Mouse (Mus musculus) ES-CJ7 (cell line): Measurements from ENCODE around the gene Gm8897.
"Not testable (repeated sequence)": the region's sequence is repeated elsewhere in the genome, so short reads cannot be mapped to it uniquely, and the experiment has no call there.

ENCODE experiments used
- DNase-seq: peaks from one replicate; pipeline ENCODE4 v3.0.0; 2011; ENCODE audit warnings: low read depth, low spot score

Gene Gm8897

GRCm38 (mm10) chr5:11416118-11416517, at the start of gene Gm8897:
Gene Gm8897, plus strand, starts transcription at chr5:11416418.
- DNase-seq, result not testable (repeated sequence)

DNA sequence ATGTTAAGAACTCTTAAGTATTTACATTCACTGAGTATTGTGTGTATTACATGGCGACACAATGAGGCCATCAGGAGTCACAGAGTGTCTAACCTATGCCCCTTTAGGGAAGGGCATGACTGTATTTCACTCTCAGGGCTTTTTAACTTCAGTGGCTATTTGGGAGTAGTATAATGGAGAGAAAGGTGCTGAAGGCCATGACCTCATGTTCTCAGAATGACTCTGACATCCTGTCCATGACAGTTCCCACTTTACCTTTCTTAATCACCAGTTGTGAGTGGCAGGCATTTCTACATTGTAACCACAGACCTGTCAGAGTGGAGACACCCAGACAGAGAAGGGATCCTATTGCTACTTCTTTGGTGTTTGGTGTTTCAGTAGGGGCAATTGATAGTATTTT, 473 bp downstream of the Gm8897 start:
- DNase-seq, result not testable (repeated sequence)
